Mouse (Mus musculus) c-Kit-positive CD71-negative TER-119-negative erythroid progenitor cells, embryonic 14.5 days (primary cell): Measurements from ENCODE around the gene Plch2.
A peak's percentile ranks its signal among the peaks of the same experiment; 100 is the strongest.

ENCODE experiments used
- DNase-seq: peaks from one replicate; pipeline ENCODE4 v3.0.0-alpha.2; 2013; ENCODE audit warnings: low read depth

The Plch2 gene

DNA sequence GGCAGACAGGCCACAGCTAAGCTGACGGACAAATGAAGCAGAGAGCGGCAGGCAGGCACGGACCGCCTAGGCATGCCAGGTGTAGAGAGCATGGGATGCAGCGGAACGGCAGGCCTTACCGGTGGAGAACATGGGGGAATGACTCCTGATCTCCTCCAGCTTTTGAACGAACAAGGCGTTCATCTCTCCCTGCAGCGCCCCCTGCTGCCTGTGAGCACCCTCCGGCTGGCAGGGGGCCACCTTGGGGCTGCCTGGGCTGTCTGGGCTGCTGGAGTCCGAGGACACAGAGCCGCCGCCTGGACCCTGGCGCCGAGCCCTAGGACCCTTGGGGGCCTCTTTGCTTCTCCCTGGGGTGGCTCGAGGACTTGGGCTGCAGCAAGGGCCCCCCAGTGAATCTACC, 70.5 kb downstream of the Plch2 start:
- no peak for DNase-seq

DNA sequence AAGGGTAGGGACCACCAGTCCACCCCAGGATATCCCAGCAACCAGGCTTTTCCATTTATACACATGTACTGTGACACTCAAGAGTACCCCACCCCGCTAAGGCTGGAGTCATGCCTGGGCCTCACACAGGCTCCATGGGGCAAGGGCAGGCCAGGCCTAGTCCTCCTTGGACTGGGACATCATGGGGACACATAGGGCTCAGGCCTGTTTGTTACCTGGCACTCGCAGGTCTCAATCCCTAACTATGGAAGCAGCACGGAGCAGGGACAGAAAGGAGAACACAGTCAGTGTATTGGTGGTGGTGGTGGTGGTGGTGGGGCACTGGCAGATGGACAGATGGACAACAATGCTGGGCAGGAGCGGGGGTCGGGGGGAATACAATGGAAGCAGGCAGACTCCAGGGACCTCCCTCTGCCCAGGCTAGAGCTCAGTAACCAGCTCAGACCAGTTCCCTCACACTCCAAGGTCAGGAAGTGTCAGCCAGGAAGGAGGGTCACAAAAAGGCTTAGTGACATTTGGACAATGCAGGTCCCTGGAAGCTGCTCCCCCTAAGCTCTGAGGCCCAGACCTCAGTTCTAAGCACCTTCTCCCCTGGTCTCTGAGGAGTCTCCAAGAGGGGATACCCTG, 71.3 kb downstream of the Plch2 start:
- no peak for DNase-seq

DNA sequence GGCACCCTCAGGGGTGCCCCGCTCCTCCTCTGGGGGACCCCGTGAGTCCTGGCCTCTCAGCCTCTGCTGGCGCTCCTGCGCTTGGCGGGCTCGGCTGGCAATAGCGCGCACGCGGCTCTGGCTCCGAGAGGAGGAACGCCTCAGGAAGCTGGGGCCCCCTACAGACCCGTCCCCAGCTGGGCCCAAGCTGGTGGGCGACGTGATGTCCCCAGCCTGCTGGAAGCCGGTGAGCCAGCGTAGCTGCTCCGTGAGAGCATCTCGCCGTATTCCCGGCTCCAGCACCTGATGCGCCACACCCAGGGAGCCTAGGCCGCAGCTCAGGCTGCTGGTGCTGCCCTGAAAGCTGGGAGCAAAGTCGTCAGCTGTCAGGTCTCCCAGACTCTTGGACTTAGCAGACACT, 72.8 kb downstream of the Plch2 start:
- DNase-seq, result no peak

DNA sequence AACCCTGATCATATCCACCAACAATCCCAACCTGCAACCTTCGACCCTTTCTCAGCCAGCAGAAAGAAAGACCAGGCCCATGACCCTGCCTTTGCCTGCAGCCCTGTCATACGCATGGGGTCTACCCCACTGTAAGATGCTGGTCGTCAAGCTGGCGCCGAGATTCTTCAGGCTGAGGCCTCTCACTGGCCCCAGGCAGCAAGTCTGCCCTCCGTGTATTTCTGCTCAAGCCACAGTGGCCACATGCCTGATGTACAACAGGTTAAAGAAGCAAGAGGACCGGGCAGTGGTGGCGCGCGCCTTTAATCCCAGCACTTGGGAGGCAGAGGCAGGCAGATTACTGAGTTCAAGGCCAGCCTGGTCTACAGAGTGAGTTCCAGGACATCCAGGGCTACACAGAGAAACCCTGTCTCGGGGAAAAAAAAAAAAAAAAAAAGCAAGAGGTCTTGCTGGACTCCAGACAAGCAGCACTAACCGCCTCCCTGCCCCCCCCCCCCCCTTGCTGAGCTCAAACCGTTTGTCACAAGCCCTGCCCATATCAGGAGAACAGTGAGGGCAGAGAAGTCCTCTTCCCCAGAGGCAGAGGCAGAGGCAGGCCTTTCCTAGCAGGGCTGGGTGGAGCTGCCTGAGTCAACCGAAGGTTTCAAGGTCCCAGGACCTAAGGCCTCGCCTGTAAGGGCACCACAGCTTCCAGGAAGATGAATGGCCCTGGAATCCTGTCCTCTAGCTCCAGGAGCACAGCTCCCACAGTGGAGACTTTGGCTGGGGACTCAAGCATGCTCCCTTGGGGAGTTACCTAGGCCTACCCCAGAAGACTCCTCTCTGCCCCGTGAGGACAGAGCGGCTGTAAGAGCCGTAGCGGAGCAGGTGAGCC, 74.1 kb downstream of the Plch2 start:
- no peak for DNase-seq

DNA sequence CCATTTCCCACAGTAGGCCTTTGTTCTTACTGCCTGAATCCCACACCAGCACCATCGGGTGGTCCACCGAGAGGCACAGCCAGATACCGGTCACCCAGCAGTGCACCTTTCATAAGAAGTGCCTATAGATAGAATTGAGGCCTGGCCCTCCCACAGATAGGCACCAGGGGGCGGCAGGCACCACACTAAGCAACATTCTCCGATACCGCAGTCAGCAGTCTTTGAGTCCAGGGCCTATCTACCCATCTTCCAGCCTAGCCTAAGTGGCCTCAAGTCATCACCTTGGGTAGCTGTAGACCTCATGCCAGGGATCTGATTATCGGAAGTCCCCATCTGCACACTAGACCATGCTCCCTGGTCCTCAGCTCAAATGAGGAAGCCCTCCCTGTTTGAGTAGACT, 75.1 kb downstream of the Plch2 start:
- no peak for DNase-seq

DNA sequence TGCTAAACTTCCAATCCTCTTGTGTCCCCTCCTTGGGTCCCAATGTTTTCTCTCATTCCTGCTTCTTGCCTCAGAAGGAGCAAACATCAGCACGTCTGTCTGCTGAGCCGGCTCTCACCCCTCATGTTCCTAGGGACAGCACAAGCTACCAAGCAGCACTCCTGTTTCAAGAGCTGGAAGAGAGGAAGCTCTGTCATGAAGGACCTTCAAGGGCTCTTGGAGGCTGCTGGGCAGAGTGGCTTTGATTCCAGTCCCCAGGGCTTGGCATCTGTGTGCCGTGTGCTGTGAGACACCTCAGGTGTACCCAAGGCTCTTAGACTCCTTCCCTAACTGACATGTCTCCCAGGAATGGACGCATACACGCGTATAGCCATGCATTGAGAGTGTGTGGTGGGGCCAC, 75.5 kb downstream of the Plch2 start:
- no peak for DNase-seq

DNA sequence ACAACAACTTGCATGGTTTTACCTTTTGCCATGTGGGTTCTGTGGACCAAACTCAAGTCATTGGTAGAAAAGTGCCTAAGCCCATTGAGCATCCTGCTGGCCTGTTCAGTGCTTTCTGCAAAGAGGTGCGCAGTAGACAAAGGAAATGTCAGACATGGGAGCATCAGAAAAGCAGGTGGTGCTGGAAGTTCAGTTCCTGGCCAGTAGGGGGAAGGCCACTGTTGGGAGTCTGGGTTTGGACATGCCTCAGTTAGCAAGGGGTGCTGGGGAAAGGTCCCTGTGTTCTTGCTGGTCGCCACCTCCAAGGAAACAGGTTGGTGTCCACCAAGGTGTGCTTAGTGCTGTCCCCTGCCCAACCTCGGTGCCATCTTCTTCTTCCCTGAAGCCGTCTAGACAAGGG, 76.5 kb downstream of the Plch2 start:
- DNase-seq, result no peak

DNA sequence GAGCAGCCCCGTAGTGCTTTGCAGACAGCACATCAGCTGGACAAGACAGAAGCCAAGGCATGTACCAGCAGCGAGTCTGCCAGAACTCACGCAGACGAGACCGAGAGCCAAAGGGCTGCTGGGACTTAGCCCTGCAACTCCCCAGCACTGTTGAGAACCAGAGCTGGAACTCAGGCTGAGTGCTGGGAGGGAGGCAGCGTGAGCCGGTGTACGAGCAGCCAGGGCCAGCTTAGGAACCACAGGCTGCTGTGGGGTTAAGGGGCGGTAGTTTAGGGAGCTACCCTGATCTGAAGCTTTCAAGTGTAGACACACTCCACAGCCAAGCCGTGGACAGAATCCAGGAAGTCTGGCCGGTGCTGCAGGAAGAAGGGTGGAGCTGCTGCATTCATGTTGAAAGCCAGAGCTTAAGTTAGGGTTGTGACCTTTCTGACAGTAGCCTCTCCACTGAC, 82.4 kb downstream of the Plch2 start:
- DNase-seq, result no peak

DNA sequence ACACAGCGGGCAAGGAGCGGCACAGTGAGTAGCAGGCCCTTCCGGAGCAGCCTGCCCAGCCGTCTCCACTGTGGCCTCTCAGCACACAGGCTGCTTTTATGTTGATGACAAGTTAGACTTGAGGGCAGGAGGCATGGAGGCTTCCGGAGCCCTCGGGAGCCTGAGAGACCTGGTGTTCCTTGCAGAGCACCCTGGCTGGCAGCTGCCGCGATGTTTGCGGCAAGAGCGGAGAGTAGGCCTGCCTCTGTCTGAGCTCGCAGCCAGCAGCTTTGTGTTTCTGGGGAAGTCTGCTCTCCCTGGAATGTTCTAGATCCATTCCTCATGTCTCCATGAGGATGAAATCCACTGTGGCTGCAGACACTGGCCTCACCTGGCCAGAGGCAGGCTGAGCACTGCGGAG, 84.0 kb downstream of the Plch2 start:
- DNase-seq, result no peak

DNA sequence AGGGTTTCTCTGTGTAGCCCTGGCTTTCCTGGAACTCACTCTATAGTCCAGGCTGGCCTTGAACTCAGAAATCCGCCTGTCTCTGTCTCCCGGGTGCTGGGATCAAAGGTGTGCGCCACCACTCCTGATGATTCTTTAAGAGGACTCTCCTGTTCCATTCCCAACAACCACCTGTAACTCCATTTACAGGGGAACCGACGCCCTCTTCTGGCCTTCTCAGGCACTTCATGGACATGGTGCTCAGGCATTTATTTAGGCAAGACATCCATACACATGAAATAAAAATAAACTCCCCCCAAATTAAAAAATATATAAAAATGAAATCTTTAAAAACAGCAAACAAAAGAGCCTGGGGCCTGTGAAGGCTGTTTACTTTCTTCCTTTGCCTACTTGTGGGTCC, 89.4 kb downstream of the Plch2 start:
- no peak for DNase-seq

DNA sequence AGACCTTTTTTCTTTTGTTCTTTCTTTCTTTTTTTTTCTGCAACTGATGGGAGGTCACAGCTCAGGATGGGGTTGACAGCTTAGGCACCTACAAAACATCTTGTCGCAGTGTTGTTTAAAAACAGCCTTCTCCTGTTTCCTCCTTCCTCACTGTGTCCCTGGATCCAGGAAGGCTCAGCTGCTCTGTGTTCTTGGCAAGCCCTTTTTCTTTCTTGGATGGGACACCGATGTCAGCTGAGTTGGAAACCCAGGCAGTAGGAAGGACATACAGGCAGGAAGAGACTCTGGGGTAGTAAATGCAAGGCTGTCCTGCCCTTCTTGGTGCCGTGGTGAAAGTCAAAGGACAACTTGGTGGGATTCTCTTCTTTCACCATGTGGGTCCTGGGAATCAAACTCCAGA, 90.7 kb downstream of the Plch2 start:
- no peak for DNase-seq

DNA sequence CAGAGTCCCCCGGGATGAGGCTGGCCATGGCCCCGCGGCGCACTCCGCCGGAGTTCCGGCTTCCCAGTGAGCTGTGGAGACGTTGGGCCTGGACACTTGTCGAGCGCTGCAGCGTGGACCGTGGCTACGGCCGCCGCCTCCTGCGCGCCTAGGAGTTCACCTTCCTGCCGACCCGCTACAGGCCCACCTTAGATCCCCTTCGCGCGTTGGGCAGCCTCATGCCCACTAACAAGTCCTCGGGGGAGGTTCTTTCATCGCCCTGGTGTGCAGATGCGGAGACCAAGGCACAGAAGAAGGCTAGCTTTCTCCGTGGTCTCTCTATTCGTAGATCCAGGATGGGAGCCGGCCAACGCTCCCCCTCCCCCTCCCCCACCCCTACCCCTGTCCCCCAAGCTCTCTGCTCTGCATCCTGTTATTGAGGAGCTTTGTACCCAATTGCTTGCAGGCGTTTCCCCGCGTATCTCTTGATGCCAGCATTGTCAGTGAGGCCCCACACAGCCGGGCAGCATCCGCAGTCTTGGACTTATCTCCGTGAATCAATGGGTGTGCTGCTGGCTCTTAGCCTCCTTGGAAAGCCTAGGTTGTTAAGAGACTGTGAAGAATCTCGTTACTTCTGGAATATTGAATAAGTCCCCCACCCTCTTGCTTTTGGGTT, 91.9 kb downstream of the Plch2 start:
- DNase-seq, result no peak

DNA sequence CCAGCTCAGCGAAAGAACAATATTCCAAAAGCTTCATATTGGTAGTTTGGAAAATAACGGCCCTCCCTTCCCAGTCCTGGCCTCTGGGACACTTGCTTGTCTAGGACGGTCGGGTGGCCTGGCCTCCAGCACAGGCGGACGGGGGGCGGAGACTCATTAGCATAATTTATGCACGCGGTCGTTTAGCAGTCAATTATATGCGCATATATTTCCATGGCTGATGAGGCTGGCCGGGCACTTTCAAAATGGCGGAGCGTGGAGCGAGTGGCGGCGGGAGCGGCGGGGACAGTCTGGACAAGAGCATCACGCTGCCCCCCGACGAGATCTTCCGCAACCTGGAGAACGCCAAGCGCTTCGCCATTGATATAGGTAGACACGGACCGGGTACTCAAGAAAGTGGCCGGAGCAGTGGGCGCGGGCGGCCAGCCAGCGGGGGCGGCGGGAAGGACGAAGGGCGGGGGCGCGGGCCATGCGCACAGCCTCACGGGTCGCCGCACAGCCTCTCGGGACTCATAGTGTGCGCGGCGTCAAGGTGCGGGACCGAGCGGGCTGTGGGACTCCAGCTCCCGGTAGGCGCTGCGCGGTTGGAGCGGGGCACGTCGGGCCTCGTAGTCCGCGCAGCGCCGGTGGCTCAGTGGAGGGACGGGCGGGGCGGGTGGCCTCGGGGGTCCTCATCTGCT, 92.5 kb downstream of the Plch2 start, which contains the start of gene Pank4:
Gene Pank4 (plus strand): TSS at position 223 of the 680 bp plus-strand sequence.
- peak; percentile 77 for DNase-seq

DNA sequence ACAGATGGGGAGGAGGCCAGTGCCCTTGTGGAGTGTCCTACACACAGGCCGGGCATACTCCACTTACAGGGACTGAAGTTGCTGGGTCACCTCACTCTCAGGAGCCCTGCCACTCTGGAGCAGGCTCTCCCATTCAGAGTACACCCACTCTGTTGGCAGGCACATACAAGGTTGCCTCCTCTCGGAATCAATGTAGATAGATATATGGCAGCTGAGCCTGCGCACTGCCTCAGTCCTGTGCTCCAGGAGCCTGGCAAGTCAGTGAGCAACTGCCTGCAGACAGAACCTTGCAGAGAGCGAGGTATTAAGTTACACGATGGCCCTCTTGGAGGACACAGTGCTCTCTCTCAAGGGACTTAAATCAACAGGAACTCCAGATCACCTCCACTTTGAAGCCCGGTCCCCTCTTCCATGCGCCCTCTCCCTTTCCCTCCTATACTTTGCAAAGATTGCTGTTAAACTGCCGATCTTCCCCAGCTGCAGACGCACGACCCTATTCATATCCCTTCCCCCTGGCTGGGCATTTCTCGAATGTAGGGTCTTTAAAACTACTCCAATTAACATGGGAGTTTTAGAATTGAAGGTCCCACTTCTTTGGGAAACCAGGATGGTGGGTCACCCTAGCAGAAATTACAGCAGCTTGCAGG, 93.3 kb downstream of the Plch2 start:
- DNase-seq, result no peak

DNA sequence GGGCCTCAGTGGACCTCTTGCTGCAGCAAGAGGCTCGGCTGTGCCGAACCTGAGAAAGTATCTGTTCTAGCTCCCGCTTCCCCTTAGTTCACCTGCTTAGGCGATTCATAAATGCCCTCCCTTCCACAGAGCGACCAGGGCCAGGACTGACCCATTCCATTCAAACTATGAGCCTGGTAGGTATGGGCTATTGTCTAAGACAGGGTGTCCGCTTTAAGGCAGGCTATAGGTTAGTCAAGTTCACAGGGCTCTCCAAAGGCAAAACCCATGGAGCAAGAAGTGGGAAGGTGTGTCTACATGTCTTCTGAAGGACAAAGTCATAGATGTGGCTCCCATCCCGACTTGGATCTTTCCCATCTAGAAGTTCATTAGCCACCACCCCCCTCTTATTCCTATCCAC, 93.9 kb downstream of the Plch2 start:
- DNase-seq, result no peak

DNA sequence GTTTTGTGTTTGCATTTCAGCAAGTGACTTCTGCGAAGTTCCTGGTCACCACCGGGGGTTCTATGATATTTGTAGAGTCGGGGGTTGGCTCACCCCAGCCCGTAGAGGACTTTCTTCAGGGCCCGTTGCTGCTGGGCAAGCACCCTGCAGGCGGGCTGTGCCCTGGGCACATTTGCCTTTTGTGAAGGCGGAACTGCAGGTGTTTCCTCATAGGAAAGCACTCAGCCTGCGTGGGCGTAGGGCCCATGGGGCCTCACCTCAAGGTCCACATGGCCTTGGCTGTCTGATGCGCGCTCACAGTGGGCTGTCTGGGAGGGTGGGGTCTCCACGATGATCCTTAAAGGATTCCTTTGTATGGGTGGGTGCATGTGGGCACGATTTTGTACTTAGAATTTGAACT, 94.7 kb downstream of the Plch2 start:
- DNase-seq, result no peak

DNA sequence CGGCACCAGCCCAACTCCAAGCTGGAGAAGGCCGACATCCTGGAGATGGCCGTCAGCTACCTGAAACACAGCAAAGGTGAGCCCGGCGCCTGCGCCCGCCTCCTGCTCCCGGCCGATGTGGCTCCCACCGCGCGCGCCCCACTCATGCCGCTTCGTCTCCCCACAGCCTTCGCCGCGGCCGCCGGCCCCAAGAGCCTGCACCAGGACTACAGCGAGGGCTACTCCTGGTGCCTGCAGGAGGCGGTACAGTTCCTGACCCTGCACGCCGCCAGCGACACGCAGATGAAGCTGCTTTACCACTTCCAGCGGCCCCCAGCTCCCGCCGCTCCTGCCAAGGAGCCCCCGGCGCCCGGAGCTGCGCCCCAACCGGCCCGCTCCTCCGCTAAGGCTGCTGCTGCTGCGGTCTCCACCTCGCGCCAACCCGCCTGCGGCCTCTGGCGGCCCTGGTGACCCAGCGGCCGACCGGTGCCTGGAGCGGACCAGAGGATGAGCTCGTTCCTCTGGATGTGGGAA, 95.3 kb downstream of the Plch2 start:
- DNase-seq, result no peak

DNA sequence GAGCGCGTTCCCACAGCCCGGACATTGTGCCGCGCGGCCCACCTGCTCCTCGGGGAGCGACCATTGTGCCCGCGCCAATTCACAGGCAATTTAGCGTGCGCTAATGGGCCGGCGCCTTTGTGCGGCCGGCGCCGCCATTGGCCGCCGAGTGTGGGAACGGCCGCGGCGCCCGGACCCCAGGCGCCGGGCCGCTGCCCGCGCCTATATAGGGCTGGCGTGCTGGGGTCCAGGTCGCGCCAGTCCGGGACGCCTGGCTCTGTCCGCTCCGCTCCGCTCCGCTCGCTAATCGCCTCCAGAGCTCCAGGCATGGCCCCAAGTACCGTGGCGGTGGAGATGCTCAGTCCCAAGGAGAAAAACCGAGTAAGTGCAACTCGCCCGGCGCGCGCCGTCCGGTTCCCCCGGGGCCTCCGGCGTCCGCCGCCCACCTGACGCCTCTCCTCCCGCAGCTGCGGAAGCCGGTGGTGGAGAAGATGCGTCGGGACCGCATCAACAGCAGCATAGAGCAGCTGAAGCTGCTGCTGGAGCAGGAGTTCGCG, 95.8 kb downstream of the Plch2 start, which contains the start of gene Hes5:
Gene Hes5 (plus strand): TSS at position 234 of the 536 bp plus-strand sequence.
- DNase-seq, result no peak

DNA sequence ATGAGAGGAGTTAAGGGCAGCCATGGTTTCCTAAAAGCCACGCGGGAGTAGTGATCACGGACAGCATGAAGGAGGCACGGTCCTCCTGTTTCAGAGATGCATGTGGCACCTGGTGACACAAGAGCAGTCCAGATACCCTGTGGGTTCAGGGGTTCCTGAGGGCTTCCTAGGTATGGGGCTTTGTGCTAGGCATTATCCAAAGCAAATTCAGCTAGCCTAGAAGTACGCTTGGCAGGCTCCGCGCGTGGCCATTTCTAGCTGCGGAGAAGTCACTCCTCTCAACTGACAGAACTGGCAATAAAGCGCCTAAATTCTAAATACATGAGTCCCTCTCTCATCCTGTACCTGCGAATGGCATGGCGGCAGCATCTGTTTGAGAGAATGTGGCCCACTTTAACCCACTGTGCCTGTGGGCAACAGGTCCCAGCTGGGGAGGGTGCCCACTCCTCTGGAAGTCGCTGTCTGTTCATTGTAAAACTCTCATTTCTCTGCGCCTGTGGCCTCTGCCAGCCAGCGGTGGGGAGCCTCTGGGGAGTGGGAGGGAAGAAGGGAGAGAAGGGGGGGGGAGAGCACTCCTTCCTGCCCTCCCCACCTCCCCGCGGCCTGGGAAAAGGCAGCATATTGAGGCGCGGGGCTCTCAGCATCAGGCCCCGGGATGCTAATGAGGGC, 96.4 kb downstream of the Plch2 start:
- no peak for DNase-seq

DNA sequence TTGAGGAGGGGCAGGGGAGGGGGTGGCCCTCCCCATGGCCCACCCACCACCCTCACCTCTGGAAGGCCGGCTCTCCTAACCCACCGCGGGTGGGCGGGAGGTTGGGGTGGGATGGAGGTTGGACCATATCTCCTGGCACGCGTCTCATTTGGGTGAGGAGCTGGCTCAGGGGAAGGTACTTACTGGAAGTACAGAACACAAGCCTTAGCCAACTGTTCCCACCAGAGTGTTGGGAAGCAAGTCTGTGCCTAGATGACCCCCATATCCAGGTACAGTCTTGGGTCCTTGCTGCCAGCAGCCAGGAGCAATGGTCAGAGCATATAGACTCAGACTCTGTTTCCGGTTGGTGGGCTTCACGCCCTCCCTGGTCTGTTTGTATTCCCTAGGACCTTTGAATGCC, 98.0 kb downstream of the Plch2 start:
- no peak for DNase-seq

DNA sequence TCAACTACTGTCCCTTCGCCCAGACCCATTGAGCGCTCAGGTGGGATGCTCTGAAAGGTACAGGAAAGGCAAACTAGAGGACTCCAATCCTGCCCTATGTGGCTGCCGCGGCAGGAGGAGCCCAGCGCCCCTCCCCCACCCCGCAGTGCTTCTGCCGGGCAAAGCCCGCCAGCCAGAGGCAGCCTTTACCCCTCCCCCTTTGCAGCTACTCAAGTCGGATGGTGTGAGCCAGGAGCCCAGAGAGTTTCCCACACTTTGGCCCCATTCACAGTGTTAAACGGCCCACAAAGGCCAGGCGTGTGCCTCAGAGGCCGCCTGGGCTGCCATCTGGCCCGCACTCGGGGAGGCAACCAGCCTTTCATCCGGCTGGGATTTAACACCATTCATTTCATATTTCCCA, 98.4 kb downstream of the Plch2 start:
- DNase-seq, result no peak
